Mouse (Mus musculus) spleen, postnatal 10 days (tissue): ENCODE measurements around the gene Atf7.

ENCODE experiments used
- DNase-seq, 2 experiments: peaks; one replicate each; pipeline ENCODE4 v3.0.0; 2021 to 2022; ENCODE audit warnings: low spot score in 2 of 2

The Atf7 gene

GRCm38 (mm10) chr15:102498322-102498721, 126.9 kb downstream of the Atf7 start:
- no peak for DNase-seq

GRCm38 (mm10) chr15:102487664-102488063, 137.6 kb downstream of the Atf7 start:
- DNase-seq = no peak

GRCm38 (mm10) chr15:102485853-102486252, 139.4 kb downstream of the Atf7 start:
- DNase-seq = no peak

GRCm38 (mm10) chr15:102483136-102483535, 142.1 kb downstream of the Atf7 start:
- DNase-seq = no peak
